Mouse (Mus musculus): Measurements from ENCODE around the gene Crbn. TPM values are rescaled to one million over a fixed set of nuclear protein-coding genes. Genes with fewer than 3 reads are reported as not detected.
A peak's percentile ranks its signal among the peaks of the same experiment; 100 is the strongest.

Crbn gene
- polyA plus RNA-seq, 1 experiment from 2014 or later: 41.7 TPM

- Histone ChIP-seq H3K9ac (ENCODE audit: low read length) (no peak overlapping the region), H3K27me3 (ENCODE audit: control insufficient read depth, insufficient read depth, low read length) (no peaks in the 10 kb centered on the region), H3K4me2 (ENCODE audit: low read depth, low read length) (no peak overlapping the region), H3K36me3 (ENCODE audit: control insufficient read depth, insufficient read depth, low read length) (no peaks in the 10 kb centered on the region), H3K4me3 (replicated peaks; ENCODE audit: low read length) (no peak overlapping the region), H3K4me1 (ENCODE audit: control insufficient read depth, insufficient read depth, low read length) (no peaks in the 10 kb centered on the region), H3K9me3 (replicated peaks; ENCODE audit: control insufficient read depth, low read length) (no peaks in the 10 kb centered on the region), H3K27ac (ENCODE audit: low read length) (no peak overlapping the region)
- WGBS: 44% methylated on average over 2 of the region's 2 CpGs
- no peak for ATAC-seq (ENCODE audit: insufficient read depth, low FRiP score)
Observed at GRCm38 (mm10) chr6:106809161-106809560, 9.3 kb upstream of the Crbn start.

DNA sequence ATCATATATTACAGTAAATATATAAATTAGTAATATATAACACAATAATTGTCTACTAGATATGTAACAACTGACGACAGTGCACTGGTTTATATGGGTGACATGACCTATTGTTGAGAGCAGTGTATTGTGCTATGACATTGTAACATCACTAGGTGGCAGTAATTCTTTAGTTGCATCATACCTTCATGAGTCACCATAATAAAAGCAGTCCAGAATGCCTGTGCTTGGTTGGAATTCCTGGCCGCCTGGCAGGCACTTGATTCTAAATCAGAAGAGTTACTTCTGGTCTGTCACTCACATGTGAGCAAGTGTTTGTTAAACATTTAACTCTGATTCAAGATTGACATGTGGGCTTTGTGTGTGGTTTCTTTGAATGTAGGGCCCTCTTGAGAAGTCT is 5.0 kb upstream of the Crbn start:
- no peak overlapping the region for H3K4me2 ChIP-seq (ENCODE audit: low read depth, low read length)
- WGBS: 29% methylated on average over 2 of the region's 2 CpGs
- no peak for ATAC-seq (ENCODE audit: insufficient read depth, low FRiP score)

DNA sequence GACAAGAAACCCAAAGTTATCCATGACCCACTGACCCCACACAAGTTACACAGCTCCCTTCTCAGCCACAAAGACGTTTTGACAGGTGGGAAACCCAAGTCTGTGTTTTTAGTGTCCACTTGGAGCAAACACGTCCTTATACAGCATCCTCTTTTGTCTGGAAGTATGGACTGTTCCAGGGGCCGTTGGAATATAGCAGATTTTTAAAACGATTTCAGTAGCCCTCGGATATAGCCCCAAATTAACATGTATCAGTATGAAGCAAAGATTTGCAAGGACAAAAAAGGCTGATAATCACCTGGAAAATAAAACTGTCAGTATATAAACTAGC is 315 bp upstream of the Crbn start:
- Histone ChIP-seq H3K4me3 (replicated peaks; ENCODE audit: low read length) (peak overlapping the region; percentile 78), H3K9ac (ENCODE audit: low read length) (no peak overlapping the region), H3K4me2 (ENCODE audit: low read depth, low read length) (peak overlapping the region; percentile 34; the same call in 1 of the 2 replicates), H3K9me3 (replicated peaks; ENCODE audit: control insufficient read depth, low read length) (no peaks in the 10 kb centered on the region), H3K36me3 (ENCODE audit: control insufficient read depth, insufficient read depth, low read length) (no peaks in the 10 kb centered on the region), H3K27ac (ENCODE audit: low read length) (no peak overlapping the region), H3K4me1 (ENCODE audit: control insufficient read depth, insufficient read depth, low read length) (peaks cover 11% of the 10 kb centered on the region), H3K27me3 (ENCODE audit: control insufficient read depth, insufficient read depth, low read length) (no peaks in the 10 kb centered on the region)
- 57% methylated on average over 5 of the region's 5 CpGs for WGBS
- ATAC-seq (ENCODE audit: insufficient read depth, low FRiP score): no peak

More for the DNA sequence above, 5.0 kb upstream of the Crbn start:
- no peaks in the 10 kb centered on the region for H3K9me3 ChIP-seq (replicated peaks; ENCODE audit: control insufficient read depth, low read length)
- no peak overlapping the region for H3K9ac ChIP-seq (ENCODE audit: low read length)
- no peaks in the 10 kb centered on the region for H3K36me3 ChIP-seq (ENCODE audit: control insufficient read depth, insufficient read depth, low read length)
- H3K27me3 ChIP-seq (ENCODE audit: control insufficient read depth, insufficient read depth, low read length): no peaks in the 10 kb centered on the region
- H3K4me1 ChIP-seq (ENCODE audit: control insufficient read depth, insufficient read depth, low read length): no peaks in the 10 kb centered on the region
- H3K27ac ChIP-seq (ENCODE audit: low read length): no peak overlapping the region
- H3K4me3 ChIP-seq (replicated peaks; ENCODE audit: low read length): no peak overlapping the region

DNA sequence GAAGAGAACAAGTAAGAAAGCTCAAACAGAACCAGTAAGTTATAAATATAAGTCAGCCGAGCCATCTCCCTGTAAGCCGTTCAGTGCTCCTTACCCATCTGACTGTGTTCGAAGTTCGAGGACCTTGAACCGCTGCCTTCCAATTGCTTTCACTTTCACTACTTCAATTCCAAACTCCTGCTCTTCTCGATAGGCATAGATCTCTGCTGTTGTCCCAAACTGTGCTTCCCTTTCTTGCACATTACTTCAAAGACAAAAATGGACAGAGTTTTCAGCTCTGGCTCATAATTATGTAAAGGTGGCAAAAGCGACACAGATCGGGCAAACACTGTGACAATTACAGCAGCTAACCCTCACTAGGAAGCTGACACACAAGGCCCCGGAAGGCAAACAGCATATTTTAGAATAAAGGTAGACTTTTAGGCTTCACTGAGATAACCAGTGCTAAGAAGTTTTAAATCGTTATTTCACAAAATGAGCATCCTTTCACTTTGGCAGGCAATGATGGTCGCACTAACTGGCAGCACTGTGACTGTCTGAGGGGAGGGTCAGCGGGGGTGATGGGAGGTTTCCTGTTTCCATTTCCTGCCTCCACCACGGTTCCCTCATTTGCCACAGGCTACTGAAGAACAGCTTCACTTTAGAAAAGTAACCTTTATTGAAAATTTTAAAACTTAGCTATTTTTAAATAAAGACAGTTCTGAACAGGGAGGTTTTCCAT is 5.6 kb downstream of the Crbn start:
- 0 out of 2 replicates have a peak, but pooled peaks cover 8% of the 10 kb centered on the region for H3K36me3 ChIP-seq (ENCODE audit: control insufficient read depth, insufficient read depth, low read length)
- WGBS: 84% methylated on average over 13 of the region's 13 CpGs
- no peaks in the 10 kb centered on the region for H3K9me3 ChIP-seq (replicated peaks; ENCODE audit: control insufficient read depth, low read length)
- no peak overlapping the region for H3K9ac ChIP-seq (ENCODE audit: low read length)
- no peak overlapping the region for H3K4me3 ChIP-seq (replicated peaks; ENCODE audit: low read length)
- H3K27ac ChIP-seq (ENCODE audit: low read length): no peak overlapping the region
- no peaks in the 10 kb centered on the region for H3K27me3 ChIP-seq (ENCODE audit: control insufficient read depth, insufficient read depth, low read length)
- ATAC-seq (ENCODE audit: insufficient read depth, low FRiP score): no peak
- H3K4me2 ChIP-seq (ENCODE audit: low read depth, low read length): no peak overlapping the region
- H3K4me1 ChIP-seq (ENCODE audit: control insufficient read depth, insufficient read depth, low read length): peaks cover 10% of the 10 kb centered on the region

- Histone ChIP-seq H3K4me2 (ENCODE audit: low read depth, low read length) (no peak overlapping the region), H3K4me3 (replicated peaks; ENCODE audit: low read length) (no peak overlapping the region), H3K9ac (ENCODE audit: low read length) (no peak overlapping the region), H3K4me1 (ENCODE audit: control insufficient read depth, insufficient read depth, low read length) (peaks cover 4% of the 10 kb centered on the region), H3K36me3 (ENCODE audit: control insufficient read depth, insufficient read depth, low read length) (0 out of 2 replicates have a peak, but pooled peaks cover 8% of the 10 kb centered on the region), H3K9me3 (replicated peaks; ENCODE audit: control insufficient read depth, low read length) (no peaks in the 10 kb centered on the region), H3K27ac (ENCODE audit: low read length) (no peak overlapping the region), H3K27me3 (ENCODE audit: control insufficient read depth, insufficient read depth, low read length) (no peaks in the 10 kb centered on the region)
- ATAC-seq (ENCODE audit: insufficient read depth, low FRiP score): no peak
- 96% methylated on average over 10 of the region's 10 CpGs for WGBS
Observed at GRCm38 (mm10) chr6:106793621-106794020, 6.3 kb downstream of the Crbn start.

DNA sequence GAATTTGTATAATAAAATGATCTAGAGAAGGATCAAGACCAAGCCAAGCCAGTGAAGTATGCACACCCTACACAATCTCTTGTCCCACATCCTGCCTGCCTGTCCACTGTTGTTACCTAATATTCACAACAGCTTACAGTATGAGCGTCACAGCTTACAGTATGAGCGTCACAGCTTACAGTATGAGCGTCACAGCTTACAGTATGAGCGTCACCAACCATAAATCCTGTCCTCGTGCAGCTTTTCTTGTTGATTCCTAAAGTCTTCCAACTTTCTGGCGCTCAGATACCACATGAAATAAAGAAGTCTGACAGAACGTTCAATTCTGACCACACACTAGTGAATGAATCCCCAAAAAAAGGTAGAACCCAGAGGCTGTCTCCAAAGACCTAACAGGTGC is 6.8 kb downstream of the Crbn start:
- no peak overlapping the region for H3K4me2 ChIP-seq (ENCODE audit: low read depth, low read length)
- no peak overlapping the region for H3K27ac ChIP-seq (ENCODE audit: low read length)
- no peaks in the 10 kb centered on the region for H3K9me3 ChIP-seq (replicated peaks; ENCODE audit: control insufficient read depth, low read length)
- WGBS: 91% methylated on average over 7 of the region's 7 CpGs
- H3K4me1 ChIP-seq (ENCODE audit: control insufficient read depth, insufficient read depth, low read length): no peaks in the 10 kb centered on the region
- H3K27me3 ChIP-seq (ENCODE audit: control insufficient read depth, insufficient read depth, low read length): no peaks in the 10 kb centered on the region
- H3K4me3 ChIP-seq (replicated peaks; ENCODE audit: low read length): no peak overlapping the region
- H3K9ac ChIP-seq (ENCODE audit: low read length): no peak overlapping the region
- no peak for ATAC-seq (ENCODE audit: insufficient read depth, low FRiP score)
- 0 out of 2 replicates have a peak, but pooled peaks cover 8% of the 10 kb centered on the region for H3K36me3 ChIP-seq (ENCODE audit: control insufficient read depth, insufficient read depth, low read length)

DNA sequence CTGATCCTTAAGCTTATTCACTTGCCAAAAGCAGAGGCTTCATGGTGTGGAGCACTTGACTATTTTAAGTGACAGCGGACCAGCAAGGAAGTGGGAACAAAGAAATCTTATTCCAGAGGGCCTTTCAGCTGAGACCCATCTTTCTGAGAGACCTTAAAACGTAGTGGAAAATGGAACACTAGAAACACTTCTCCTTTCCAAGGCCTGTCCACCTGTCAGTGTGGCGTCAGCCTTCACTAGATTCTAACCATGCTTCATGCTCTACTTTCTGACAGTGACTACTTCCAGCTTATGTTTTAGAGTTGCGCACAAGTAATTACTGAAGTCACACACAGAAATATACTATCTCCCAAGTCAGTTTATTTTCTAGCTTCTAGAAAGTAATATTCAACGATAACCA is 7.4 kb downstream of the Crbn start:
- ATAC-seq (ENCODE audit: insufficient read depth, low FRiP score): no peak
- Histone ChIP-seq H3K9me3 (replicated peaks; ENCODE audit: control insufficient read depth, low read length) (no peaks in the 10 kb centered on the region), H3K27me3 (ENCODE audit: control insufficient read depth, insufficient read depth, low read length) (no peaks in the 10 kb centered on the region), H3K4me1 (ENCODE audit: control insufficient read depth, insufficient read depth, low read length) (no peaks in the 10 kb centered on the region), H3K4me2 (ENCODE audit: low read depth, low read length) (no peak overlapping the region), H3K36me3 (ENCODE audit: control insufficient read depth, insufficient read depth, low read length) (0 out of 2 replicates have a peak, but pooled peaks cover 8% of the 10 kb centered on the region), H3K27ac (ENCODE audit: low read length) (no peak overlapping the region), H3K4me3 (replicated peaks; ENCODE audit: low read length) (no peak overlapping the region), H3K9ac (ENCODE audit: low read length) (no peak overlapping the region)
- 91% methylated on average over 5 of the region's 5 CpGs for WGBS

- WGBS: 84% methylated on average over 8 of the region's 8 CpGs
- H3K4me3 ChIP-seq (replicated peaks; ENCODE audit: low read length): no peak overlapping the region
- H3K36me3 ChIP-seq (ENCODE audit: control insufficient read depth, insufficient read depth, low read length): 0 out of 2 replicates have a peak, but pooled peaks cover 8% of the 10 kb centered on the region
- H3K4me1 ChIP-seq (ENCODE audit: control insufficient read depth, insufficient read depth, low read length): no peaks in the 10 kb centered on the region
- no peak overlapping the region for H3K4me2 ChIP-seq (ENCODE audit: low read depth, low read length)
- no peak overlapping the region for H3K9ac ChIP-seq (ENCODE audit: low read length)
- no peaks in the 10 kb centered on the region for H3K27me3 ChIP-seq (ENCODE audit: control insufficient read depth, insufficient read depth, low read length)
- ATAC-seq (ENCODE audit: insufficient read depth, low FRiP score): no peak
- H3K9me3 ChIP-seq (replicated peaks; ENCODE audit: control insufficient read depth, low read length): no peaks in the 10 kb centered on the region
- H3K27ac ChIP-seq (ENCODE audit: low read length): no peak overlapping the region
Observed at GRCm38 (mm10) chr6:106791429-106791828, 8.4 kb downstream of the Crbn start.

- no peak overlapping the region for H3K27ac ChIP-seq (ENCODE audit: low read length)
- 87% methylated on average over 3 of the region's 3 CpGs for WGBS
Observed at GRCm38 (mm10) chr6:106787138-106787537, 12.7 kb downstream of the Crbn start.

More at GRCm38 (mm10) chr6:106787138-106787537, 12.7 kb downstream of the Crbn start:
- Histone ChIP-seq H3K4me1 (ENCODE audit: control insufficient read depth, insufficient read depth, low read length) (no peaks in the 10 kb centered on the region), H3K36me3 (ENCODE audit: control insufficient read depth, insufficient read depth, low read length) (0 out of 2 replicates have a peak, but pooled peaks cover 7% of the 10 kb centered on the region), H3K4me2 (ENCODE audit: low read depth, low read length) (no peak overlapping the region), H3K4me3 (replicated peaks; ENCODE audit: low read length) (no peak overlapping the region), H3K9ac (ENCODE audit: low read length) (no peak overlapping the region), H3K9me3 (replicated peaks; ENCODE audit: control insufficient read depth, low read length) (no peaks in the 10 kb centered on the region), H3K27me3 (ENCODE audit: control insufficient read depth, insufficient read depth, low read length) (no peaks in the 10 kb centered on the region)
- no peak for ATAC-seq (ENCODE audit: insufficient read depth, low FRiP score)

Measured in stomach, embryonic 16.5 days (tissue).